Mouse (Mus musculus) ES-E14 (cell line): ENCODE data around the gene Nfe2l1. TPM values are rescaled to one million over a fixed set of nuclear protein-coding genes. Genes with fewer than 3 reads are reported as not detected.
A peak's percentile ranks its signal among the peaks of the same experiment; 100 is the strongest.

Experiments used
- DNase-seq: peaks from one replicate; pipeline ENCODE4 v3.0.0-alpha.2; 2013; ENCODE audit warnings: low read depth, low spot score
- H3K27ac ChIP-seq: 2 replicates; pipeline ENCODE4 v1.5.1; 2012; ENCODE audit warnings: low read depth, mild to moderate bottlenecking, low read length, moderate library complexity, mixed read lengths; ENCODE audit not compliant: poor library complexity, insufficient read depth, severe bottlenecking
- H3K36me3 ChIP-seq: 2 replicates; pipeline ENCODE4 v1.6.1; 2012; ENCODE audit warnings: mild to moderate bottlenecking, low read length, moderate library complexity, mixed read lengths; ENCODE audit not compliant: control insufficient read depth, poor library complexity, insufficient read depth, severe bottlenecking
- H3K4me1 ChIP-seq, 2 experiments: fragments of 150-350 bp in 1 of 2; sonication (generic) in 1 of 2; 2 replicates each; pipeline ENCODE4 v1.6.1; 2012; ENCODE audit warnings: low read length in 2 of 2, mild to moderate bottlenecking in 1 of 2, mixed read lengths in 1 of 2; ENCODE audit not compliant: control insufficient read depth in 2 of 2, insufficient read depth in 2 of 2, poor library complexity in 1 of 2
- H3K4me3 ChIP-seq, 2 experiments: fragments of 150-350 bp in 1 of 2; sonication (generic) in 1 of 2; 2 replicates each; pipeline ENCODE4 v1.5.1; 2012; ENCODE audit warnings: low read length in 2 of 2, low read depth in 1 of 2, mild to moderate bottlenecking in 1 of 2, mixed read lengths in 1 of 2; ENCODE audit not compliant: insufficient read depth in 1 of 2, poor library complexity in 1 of 2, severe bottlenecking in 1 of 2
- H3K9ac ChIP-seq: 2 replicates; pipeline ENCODE4 v1.6.1; 2012; ENCODE audit warnings: low read depth, mild to moderate bottlenecking, low read length, mixed read lengths; ENCODE audit not compliant: poor library complexity, insufficient read depth, severe bottlenecking
- H3K9me3 ChIP-seq: fragments of 150-350 bp; sonication (generic); 2 replicates; pipeline ENCODE4 v1.6.1; 2012; ENCODE audit warnings: low read depth, mild to moderate bottlenecking, low read length; ENCODE audit not compliant: control insufficient read depth, insufficient read depth
- CHD2 ChIP-seq: IDR thresholded peaks from 2 replicates; pipeline ENCODE4 v1.6.1; 2014; ENCODE audit warnings: mild to moderate bottlenecking, low read depth, low read length, inconsistent platforms
- HCFC1 ChIP-seq: IDR thresholded peaks from 2 replicates; pipeline ENCODE4 v1.6.1; 2012; ENCODE audit warnings: low read length, inconsistent platforms, borderline replicate concordance; ENCODE audit not compliant: insufficient read depth
- MAFK ChIP-seq: IDR thresholded peaks from 2 replicates; pipeline ENCODE4 v1.6.1; 2014; ENCODE audit warnings: mild to moderate bottlenecking, low read depth, low read length, inconsistent platforms; ENCODE audit not compliant: insufficient read depth
- ZC3H11A ChIP-seq: IDR thresholded peaks from 2 replicates; pipeline ENCODE4 v1.6.1; 2012; ENCODE audit warnings: low read depth, mild to moderate bottlenecking, inconsistent platforms, low read length, borderline replicate concordance
- ZNF384 ChIP-seq: IDR thresholded peaks from 2 replicates; pipeline ENCODE4 v1.6.1; 2012; ENCODE audit warnings: low read depth, low read length, inconsistent platforms
- in situ Hi-C, 2 experiments: fragments of 600-800 bp; cut with MboI; formaldehyde crosslinking; loops; one replicate each; pipeline ENCODE4 v1.15.1; 2025; ENCODE audit warnings: low sequenced_read_pairs in 2 of 2, inconsistent platforms in 1 of 2; ENCODE audit not compliant: unreplicated experiment in 2 of 2
- total RNA-seq: library from RNA; depleted of rRNA; stranded (reverse); fragments of 300-350 nt; gene quantifications from 2 replicates; pipeline ENCODE4 v1.2.3, GENCODE M21; 2012

Gene Nfe2l1
- total RNA-seq, 1 experiment = 166 TPM

- no peaks in the 10 kb centered on the region for H3K36me3 ChIP-seq
- in situ Hi-C loops = no loop called here
- peak; percentile 60; the same call in 1 of the 2 replicates for TF ChIP-seq CHD2
- no peak for TF ChIP-seq HCFC1
- H3K27ac ChIP-seq = no peak overlapping the region; the same call in 1 of the 2 replicates
- H3K9ac ChIP-seq = no peak overlapping the region
- no peak for DNase-seq
- H3K4me3 ChIP-seq = no peak overlapping the region
- H3K9me3 ChIP-seq = no peaks in the 10 kb centered on the region
- H3K4me1 ChIP-seq = peaks cover 0 to 8% of the 10 kb centered on the region in 2 experiments; a peak in 1 of 4 replicates
These were observed 17.5 kb upstream of the Nfe2l1 start for GRCm38 (mm10) chr11:96847240-96847639.

GRCm38 (mm10) chr11:96843627-96844026 lies 13.9 kb upstream of the Nfe2l1 start:
- no peak for DNase-seq
- H3K9me3 ChIP-seq = no peaks in the 10 kb centered on the region
- no peaks in the 10 kb centered on the region for H3K36me3 ChIP-seq
- no peak overlapping the region for H3K9ac ChIP-seq
- peaks cover 0 to 7% of the 10 kb centered on the region in 2 experiments; a peak in 1 of 4 replicates for H3K4me1 ChIP-seq
- TF ChIP-seq ZNF384 = peak; percentile 80
- TF ChIP-seq ZC3H11A = no peak
- no peak overlapping the region; the same call in 1 of the 2 replicates for H3K27ac ChIP-seq
- H3K4me3 ChIP-seq = no peak overlapping the region
- in situ Hi-C loops = no loop called here

- Histone ChIP-seq H3K36me3 (no peaks in the 10 kb centered on the region), H3K9me3 (no peaks in the 10 kb centered on the region), H3K27ac (no peak overlapping the region), H3K4me1 (peaks cover 0 to 4% of the 10 kb centered on the region in 2 experiments; a peak in 1 of 4 replicates), H3K9ac (no peak overlapping the region), H3K4me3 (no peak overlapping the region)
- in situ Hi-C loops = no loop called here
- no peak for TF ChIP-seq CHD2
- no peak for TF ChIP-seq ZNF384
- no peak for TF ChIP-seq HCFC1
- no peak for TF ChIP-seq MAFK
- TF ChIP-seq ZC3H11A = no peak
- DNase-seq = no peak
These were observed 10.5 kb upstream of the Nfe2l1 start for GRCm38 (mm10) chr11:96840290-96840689.

GRCm38 (mm10) chr11:96839877-96840276 lies 10.1 kb upstream of the Nfe2l1 start:
- in situ Hi-C loops = no loop called here
- TF ChIP-seq MAFK (no peak), HCFC1 (no peak), ZC3H11A (no peak), ZNF384 (no peak), CHD2 (no peak)

GRCm38 (mm10) chr11:96839428-96839827 lies 9.7 kb upstream of the Nfe2l1 start:
- in situ Hi-C loops = no loop called here
- TF ChIP-seq ZC3H11A (no peak), MAFK (no peak), ZNF384 (no peak), HCFC1 (no peak)
- Histone ChIP-seq H3K4me1 (peaks cover 0 to 4% of the 10 kb centered on the region in 2 experiments; a peak in 1 of 4 replicates), H3K27ac (no peak overlapping the region), H3K9me3 (no peaks in the 10 kb centered on the region), H3K36me3 (no peaks in the 10 kb centered on the region), H3K9ac (no peak overlapping the region), H3K4me3 (no peak overlapping the region)
- no peak for DNase-seq

More at GRCm38 (mm10) chr11:96839877-96840276, 10.1 kb upstream of the Nfe2l1 start:
- H3K9me3 ChIP-seq = no peaks in the 10 kb centered on the region
- H3K27ac ChIP-seq = no peak overlapping the region
- no peaks in the 10 kb centered on the region for H3K36me3 ChIP-seq
- H3K4me3 ChIP-seq = no peak overlapping the region
- no peak for DNase-seq
- H3K4me1 ChIP-seq = peaks cover 0 to 4% of the 10 kb centered on the region in 2 experiments; a peak in 1 of 4 replicates
- H3K9ac ChIP-seq = no peak overlapping the region
